Mouse (Mus musculus) thymus, postnatal 14 days (tissue): Measurements from ENCODE around the gene Plekhg3.

Experiments used
- DNase-seq: peaks from one replicate; pipeline ENCODE4 v3.0.0; 2021

Gene Plekhg3

DNA sequence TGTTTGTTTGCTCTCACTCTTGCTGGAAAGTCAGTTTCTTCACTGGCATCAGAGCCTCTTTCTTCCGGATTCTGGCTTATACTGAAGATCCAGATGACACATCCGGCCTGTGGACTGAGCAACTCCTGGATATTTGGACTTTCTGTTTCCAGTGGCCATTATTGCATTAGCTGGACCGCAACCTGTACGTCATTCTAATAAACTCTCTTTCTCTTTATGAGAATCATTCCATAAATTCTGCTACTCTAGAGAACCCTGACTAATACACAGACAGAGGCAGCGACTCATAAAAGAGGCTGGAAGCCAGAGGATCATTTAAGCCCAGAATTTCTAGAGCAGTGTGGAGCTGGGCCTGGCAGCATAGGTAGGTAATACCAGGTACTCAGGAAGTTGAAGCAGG, 1.9 kb upstream of the Plekhg3 start:
- no peak for DNase-seq

DNA sequence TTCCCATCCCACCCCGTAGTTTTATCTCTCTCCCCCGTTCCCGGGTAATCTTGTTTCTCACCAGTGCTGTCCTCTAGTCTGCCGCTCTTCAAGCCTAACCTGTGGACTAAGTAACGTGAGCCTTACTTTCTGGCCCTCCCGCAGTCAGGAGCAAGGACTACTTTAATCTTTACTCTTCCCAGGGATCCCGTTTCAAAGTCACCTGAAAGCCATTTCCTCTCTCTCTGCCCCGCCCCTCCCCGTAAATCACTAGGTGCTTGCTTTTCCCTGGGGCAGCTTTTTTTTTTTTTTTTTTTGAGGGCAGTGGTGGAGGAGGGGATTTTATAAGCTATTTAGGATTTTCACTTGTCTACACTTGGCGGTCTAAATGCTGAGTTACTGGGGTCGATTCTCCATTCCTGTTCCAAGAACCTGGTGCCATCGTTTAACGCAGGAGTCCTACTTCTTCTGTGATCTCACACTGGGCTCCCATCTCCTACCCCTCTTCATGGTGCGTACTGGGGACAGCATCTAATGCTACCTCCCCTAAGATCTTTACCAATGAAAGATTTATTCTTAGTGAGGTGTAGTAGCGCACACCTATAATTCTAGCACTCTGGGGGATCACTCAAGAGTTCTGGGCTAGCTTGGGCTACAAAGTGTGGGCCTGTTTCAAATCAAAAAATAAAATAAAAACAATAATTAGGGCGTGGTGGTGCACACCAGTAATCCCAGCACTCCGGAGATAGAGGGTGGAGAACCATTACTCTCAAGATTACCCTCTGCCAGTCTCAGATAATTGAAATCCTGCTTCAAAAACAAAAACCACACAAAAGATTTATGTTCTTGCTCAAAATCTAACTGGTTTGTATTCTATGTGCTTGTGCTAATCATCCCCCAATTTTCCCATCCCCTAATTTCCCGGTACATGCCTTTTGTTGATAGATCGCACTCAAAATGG, 1.6 kb downstream of the Plekhg3 start:
- no peak for DNase-seq

DNA sequence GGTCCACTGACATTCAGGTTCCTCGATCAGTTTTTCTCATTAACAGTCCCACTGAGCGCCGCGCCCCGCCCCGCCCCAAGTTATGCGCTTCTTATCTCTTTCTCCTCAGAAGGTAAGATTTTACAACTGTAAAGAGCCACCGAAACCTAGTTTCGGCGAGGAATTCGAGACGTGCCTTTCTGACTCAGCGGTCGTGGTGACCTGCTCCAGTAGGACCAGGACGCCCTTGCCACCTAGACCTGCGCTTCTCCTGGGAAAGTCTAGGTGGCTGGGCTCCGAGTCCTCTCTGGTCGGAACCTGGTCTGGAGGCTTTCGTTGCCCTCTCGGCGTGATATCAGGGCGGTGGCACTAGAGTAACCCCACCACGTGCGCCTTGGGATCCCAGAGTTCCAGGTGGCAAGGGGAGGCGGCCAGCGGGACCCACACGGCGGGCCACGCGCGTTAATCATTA, 2.3 kb downstream of the Plekhg3 start:
- DNase-seq, result no peak

DNA sequence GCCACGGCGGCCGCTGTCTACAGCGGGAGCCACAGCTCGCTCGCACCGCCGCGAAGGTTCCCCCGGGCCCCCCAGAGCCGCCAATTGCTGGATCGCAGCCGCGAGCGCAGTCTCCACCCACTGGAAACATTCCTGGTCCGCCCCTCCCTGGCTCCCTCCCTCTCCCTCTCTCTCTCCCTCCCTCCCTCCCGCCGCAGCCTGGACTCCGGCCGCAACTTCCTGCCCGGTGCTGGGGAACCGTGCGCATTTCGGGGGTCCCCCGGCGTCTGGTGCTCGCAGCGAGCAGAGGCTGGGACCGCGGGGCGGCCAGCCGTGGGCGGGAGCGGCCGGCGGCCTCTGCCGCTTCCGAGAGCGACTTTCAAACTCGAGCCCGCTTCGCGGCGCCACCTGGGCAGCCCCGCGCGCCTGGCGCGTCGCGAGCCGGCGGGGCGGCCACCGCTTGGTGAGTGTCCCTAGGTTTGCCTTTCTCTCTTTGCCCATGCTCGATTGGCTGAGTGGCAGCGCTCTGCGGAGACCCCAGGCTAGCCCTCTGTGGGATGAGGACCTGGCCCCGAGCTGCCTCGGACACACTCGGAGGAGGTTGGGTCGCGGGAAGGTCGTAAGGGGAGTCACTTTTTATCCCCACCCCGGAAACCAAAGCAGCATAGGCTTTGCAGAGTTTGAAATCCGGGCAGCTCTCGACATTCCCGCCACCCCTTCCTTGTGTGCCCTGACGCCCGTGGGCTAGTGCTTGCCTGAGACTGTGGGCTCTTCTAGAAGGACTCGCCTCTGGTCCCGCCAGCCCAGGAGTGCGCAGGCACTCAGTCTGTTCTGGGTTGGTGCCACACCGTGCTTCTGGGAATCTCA, 2.9 kb downstream of the Plekhg3 start:
- peak; percentile 73 for DNase-seq

DNA sequence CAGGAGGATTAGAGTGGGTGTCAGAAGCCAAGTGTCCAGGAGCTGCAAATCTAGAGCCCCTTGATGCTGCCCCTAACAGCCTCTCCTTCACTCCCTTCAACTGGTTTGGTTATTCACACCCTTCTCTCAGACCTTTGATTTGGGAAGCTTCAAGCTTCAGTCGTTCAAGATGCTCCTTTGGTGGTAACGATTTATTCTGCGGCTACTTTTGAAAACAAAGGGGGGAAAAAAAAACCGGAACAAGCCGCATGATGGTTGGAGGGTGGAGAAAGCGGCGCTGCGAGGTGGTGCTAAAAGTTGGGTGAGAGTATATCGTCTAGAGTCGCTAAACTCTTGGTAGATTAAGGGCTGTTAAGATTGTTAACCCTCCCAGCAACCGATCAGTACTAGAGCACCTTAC, 3.5 kb downstream of the Plekhg3 start:
- no peak for DNase-seq

DNA sequence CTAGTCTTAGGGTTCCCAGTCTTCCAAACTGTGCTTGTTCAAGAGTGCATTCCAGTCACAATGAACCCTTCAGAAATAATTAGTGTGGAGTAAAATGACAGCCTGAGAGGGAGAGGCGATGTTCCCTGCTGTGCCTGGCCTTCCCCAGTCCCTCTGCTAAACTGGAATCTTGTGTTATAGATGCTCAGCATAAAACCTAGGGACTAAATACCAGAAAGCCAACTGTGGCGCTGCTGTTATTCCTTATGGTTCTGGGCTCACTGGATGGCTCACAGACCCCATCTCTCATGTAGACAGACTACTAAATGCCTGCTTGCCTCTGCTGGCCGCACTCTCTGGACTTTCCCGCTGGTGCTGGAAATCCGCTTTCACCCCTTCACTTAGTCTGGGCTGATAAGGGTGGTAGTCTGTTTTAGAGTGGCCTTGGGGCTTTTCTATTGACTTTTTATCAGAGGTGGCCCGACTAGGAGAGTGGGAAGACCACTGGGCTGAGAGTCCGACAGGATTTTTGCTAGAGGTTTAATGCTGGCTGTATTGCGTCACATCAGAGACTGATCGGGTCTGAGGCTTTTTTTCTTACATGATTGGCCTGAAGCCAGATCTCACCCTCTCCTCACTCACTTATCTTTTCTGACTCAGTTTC, 4.1 kb downstream of the Plekhg3 start:
- DNase-seq, result no peak

DNA sequence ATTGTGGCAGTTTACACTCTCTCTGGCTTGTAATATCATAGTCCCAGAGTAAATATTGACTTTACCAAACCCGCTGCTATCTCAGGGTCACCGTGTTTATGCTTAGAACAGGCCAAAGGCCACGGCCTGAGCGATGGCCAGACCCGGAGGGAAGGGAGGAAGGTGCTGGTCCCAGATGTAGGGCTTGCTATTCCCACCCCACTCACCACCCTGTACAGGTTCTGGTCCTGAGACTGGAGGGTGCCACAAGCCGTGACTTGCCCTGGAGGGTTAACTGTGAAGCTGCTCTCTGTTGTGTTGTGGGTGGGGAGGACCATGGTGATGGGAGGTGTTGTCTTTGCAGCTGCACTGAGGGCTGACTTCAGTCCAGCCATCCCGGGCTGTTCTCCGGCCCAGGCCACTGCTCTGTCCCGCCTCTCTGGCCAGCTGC, 4.8 kb downstream of the Plekhg3 start:
- no peak for DNase-seq

DNA sequence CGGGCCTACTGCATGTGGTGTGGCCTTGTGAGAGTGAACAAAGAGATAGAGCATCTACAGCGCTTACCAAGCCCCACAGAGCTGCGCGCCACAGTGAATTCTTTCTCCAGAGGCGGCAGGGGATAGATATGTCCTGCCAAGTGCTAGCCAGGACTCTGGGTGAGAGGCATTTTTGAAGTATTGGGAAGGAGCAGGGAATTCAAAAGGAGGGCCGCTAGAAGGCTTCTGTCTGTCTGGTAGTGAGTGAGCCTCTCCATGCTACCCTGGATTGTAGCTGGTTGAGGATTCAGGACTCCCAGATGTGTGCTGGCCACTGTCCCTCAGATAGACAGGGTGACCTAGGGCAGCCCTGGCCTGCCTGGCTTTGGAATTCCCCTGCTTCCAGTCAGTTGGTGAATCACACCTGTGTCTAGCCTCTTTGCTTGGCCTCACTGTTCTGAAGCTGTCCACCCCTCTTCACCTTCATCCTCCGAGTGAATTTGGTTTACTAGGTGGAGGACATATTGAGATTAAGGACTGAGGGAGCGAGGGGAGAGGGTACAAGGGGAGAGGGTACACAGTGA, 6.0 kb downstream of the Plekhg3 start:
- no peak for DNase-seq

DNA sequence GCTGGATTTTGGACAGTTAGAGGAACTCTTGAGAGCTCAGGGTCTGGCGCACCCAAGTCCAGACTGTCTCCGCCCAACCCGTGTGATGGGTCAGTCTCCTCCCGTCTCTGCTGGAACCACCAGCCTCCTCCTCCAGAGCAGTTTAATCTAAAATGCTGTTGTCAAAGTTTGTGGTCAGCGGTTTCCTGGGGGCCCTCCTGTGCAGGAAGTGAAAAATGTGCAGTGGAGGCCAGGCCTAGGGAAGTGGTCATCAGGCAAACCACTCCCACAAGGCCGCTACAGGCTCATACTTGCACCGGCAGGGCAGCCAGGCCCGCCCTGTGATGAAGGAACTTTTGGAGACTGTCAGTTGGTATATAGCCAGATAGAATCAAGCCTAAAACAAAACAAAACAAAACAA, 6.7 kb downstream of the Plekhg3 start:
- DNase-seq, result peak; percentile 51

DNA sequence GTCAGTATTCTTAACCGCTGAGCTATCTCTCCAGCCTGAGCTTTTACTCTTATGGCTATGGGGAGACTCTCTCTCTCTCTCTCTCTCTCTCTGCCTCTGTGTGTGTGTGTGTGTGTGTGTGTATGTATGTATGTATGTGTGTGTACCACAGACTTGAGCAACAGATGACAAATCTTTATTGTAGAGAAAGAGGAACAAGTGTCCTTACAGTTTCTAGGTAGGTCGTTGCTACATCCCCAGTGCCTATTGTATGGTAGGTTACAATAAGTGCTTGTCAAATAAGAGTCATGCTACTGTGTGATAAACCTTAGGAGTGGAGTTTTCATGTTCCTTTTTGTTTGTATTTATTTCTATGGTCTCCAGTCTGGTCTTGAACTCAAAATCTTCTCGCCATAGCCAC, 9.5 kb downstream of the Plekhg3 start:
- DNase-seq, result no peak

DNA sequence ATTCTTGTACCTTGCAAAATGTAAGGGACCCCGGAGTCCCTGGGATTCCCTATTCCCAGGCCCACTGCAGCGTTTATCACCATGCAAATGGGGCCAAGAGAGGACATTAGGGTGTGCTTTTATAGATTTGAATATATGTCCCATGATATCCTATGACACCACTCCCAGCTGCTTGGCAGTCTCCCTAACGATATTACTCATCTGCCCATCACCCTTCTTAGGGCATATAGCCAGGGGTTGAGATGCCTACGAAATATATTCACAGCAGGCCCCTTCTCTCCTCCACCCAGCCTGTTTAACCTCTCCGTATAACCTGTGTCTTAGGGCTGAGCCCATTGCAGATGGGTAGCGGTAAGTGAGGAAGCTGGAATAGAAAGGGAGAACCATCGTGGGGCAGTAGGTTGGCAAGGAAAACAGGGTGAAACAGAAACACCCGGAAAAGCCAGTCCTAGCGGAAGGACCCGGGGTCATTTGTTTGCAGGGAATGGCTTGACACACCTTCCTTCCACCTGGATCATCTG, 10.1 kb downstream of the Plekhg3 start:
- DNase-seq, result no peak

DNA sequence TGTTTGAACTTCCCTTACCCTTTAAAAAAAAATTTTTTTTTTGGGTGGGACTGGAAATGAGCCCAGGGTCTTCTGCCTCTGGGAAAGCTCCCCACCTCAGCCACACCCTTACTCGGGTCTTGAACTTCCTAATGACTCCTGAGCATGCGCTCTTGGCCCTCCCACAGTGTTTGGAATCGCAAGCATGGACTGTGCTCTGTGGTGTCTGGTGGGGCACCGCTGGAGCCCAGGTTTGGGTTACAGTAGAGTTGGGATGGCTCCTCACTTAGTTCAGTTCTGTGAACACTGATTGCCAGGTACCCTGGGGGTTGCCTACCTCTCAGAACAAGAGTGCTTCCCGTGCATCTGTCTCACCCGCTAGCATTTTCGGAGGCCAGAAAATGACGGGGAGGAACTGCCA, 10.8 kb downstream of the Plekhg3 start:
- no peak for DNase-seq

DNA sequence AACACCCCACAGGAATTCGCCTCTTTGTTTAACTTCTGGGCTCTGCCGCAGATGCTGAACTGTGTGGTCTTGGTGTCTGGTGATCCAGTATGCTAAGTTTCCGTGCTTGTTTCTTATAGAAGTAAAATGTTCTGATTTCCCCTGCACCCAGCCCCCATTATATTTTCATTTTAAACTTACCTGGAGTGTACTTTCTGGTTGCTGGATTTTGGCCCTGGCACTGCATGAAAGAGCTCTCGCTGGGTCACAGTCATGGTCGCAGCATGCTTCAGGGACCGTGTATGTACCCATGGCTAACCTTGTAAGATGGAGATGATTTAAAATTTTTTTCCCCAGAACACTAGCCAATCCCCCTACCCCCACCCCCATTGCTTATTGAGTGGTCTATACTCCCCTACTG, 11.2 kb downstream of the Plekhg3 start:
- DNase-seq, result no peak

DNA sequence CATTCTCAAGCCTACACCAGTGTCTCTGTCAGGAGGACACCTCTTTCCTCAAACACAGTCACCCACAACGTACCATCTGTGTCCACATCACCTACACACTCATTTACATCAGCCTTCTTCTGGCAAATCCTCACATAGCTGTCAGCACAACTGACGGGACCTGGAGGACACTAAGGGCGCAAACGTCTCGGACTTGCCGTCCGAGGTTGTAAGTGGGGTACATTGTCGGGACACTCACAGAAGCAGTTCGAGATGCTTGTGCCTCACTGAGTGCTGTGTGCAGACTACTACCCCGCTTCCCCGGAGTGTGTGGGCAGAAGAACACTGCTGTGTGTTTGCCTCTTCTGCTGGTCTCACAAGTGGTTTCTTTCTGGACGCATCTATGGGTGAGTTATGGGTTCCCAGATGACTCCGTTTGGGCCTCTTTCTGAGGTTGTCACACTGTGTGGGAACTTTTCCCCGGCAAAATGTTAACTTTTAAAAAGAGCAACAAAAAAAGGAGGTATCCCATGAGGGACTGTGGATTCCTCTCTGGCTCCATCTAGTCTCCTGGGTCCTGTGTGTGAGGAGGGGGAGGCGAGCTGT, 15.2 kb downstream of the Plekhg3 start:
- no peak for DNase-seq

DNA sequence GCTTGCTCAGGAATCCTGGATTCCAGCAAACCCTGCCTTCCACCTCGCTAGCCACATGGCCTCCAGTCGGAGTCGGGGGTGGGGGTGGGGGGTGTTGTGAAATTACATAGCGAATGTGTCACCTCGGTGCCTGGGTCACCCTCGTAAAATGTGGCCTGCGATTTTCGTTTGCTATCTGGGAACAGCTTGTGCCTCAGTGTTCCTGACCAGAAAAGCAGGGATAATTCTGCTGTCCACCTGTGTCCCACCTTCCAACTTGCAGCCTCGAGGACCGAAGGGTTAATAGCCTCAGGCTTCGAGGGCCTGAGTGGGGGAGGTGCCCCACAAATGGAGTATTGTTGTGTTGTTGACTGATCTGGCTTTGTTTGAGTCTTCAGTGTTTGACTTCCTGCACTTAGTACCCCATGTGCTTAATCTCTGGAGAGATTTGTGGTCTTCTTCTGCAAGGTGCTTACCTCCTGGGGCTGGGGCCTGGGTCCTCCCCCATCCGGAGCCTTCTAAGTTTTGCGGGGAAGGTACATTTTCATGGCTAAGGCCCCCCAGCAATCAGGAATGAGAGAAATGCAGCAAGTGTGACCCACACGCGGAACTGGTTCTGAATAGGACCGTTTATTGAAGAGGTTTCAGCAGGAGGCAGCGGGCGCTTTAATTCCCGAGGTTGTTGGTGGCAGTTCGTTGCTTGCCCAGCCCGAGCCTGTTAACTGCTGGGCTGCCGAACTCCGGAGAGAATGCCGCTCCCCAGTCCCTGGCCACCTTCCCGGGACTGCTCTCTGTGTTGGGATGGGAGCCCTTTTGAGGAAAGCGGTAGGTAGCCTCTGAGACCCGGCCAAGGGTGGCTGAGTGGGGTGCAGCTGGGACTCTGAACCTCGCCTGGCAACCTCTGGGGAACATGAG, 15.9 kb downstream of the Plekhg3 start:
- no peak for DNase-seq

DNA sequence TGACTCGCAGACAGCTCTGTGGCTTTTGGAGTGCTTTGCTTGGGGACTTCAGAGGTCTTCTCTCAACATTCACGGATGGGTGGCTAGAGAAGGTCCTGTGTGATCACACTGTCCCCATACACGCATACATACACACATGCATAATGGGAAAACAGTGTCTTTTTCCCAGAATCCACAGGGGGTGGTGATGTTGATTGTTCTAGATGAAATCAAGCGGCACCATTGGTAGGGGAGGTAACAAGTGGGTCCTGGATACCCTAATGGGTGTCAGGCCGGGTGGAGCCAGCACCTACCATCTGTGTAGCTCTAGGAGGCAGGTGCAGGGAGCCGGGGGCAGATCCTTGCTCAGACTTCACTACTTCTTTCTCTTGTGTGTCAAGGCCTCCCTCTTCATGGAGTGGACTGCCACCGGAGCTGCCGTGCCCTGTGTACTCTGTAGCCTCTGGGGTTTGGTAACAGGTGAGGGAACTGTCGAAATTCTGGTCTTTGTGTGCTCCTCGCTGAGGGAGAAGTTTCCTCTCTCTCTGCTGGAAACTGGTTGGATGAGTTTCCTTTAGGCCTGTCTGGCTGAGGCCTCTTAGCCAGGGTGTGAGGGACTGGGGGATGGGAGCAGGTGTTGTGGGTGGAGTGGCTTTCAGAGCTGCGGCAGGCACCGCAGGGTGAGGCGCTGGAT, 16.9 kb downstream of the Plekhg3 start:
- peak; percentile 66 for DNase-seq

DNA sequence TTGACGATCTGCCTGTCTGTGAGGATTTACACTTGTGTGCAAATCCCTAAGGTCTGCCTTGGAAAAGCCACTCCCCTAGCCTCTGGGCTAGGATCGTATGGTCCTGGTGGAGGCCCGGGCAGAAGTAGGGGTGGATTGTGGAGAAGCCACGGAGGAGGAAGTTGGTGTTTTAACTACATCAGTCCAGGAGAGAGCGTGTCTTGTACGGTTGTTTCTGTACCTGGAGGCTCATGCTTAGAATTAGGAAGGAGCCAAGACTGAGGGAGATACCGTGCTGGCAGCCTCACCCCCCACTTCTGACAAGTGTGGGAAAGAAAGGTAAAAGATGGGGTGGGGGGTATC, 17.4 kb downstream of the Plekhg3 start:
- DNase-seq, result no peak

DNA sequence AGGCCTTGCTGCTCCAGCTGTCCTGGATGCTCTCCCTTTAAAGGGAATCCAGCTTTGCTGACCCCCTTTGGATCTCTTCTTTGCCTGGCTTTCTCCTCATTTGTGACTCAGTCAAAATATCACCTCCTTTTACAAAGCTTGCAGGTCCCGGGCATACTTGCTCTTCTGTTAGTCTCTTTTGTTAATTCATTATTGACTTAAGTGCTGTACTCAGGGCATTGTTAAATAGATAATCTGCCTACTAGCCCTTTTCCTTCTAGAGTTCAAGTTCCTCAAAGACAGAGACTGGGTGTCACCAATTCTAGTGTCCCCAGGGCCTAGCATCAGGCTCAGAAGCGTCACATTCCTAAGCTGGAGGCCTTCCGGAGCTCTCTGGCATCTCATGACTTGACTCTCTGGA, 18.5 kb downstream of the Plekhg3 start:
- DNase-seq, result no peak

DNA sequence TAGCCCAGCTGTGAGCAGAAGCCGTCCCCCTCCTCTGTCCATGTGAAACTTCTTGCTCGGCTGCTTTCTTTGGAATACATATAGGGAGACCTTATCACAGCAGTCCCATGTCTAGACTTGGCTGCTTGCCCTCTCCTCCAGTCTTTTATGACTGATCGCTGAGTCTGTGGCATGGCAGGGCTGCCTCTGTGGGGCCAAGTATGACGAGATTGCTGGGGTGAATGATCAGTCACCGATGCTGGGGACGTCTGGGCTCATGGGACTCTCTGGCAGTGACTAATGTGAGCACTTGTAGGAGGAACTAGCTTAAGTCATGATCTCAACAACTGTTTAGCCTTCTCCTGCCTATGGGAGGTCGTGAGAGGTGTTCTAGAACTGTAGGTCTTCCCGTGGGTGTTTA, 21.6 kb downstream of the Plekhg3 start:
- no peak for DNase-seq

DNA sequence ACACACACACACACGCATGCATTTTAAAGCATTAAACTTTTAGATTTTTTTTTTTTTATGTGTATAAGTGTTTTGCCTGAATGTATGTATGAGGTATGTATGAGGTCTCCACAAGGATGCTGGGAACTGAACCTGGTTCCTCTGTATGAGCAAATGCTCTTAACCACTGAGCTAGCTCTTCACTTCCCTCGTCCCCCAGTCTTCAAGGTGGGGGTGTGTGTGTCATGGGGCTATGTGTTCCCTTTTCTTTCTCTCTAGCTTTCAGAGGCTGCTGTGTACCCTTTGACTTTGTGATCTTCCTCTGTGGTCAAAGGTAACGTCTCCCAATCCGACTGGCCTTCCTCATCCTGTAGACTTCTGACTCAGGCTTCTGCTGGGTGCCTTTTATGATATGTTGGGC, 22.3 kb downstream of the Plekhg3 start:
- DNase-seq, result no peak

DNA sequence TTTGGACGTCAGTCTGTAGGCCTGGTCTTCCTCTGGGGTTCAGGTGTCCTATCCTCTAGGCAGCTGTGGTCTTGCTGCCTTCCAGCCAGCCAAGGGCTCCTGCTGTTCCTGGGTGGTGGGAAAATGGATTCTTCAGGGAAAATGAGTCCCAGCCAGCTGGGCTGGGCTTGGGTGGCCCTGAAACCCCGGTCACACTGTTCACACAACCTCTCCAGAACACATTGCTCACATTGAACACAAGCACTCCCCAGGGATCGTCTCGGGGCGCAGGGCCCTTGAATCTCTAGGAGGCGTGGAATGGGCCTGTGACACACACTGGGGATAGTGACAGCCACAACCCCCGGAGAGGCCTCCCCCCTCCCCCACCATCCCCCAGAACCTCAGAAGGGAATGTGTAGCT, 23.2 kb downstream of the Plekhg3 start:
- DNase-seq, result no peak
